Mouse (Mus musculus): Measurements from ENCODE around the gene Hbs1l.

Gene Hbs1l

DNA sequence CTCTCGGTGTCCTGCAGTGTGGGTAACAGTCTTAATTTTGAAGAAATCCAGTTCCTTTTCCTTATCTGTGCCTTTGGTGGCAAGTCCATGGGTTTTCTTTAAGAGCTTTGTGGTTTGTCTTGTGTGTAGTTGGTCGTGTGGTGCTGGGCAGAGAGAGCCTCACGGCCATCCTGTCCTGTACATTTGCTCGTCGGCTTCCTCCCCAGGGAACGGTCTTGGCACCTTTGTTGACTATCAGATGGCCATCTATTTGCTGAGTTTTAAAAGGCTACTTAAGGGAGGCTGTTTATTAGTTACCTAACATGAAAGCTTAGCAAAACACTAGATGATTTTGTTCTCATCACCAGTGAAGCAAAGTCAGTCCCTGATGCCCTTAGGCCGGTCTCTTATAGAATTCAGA lies 66.1 kb downstream of the Hbs1l start:
- no peak for DNase-seq

DNA sequence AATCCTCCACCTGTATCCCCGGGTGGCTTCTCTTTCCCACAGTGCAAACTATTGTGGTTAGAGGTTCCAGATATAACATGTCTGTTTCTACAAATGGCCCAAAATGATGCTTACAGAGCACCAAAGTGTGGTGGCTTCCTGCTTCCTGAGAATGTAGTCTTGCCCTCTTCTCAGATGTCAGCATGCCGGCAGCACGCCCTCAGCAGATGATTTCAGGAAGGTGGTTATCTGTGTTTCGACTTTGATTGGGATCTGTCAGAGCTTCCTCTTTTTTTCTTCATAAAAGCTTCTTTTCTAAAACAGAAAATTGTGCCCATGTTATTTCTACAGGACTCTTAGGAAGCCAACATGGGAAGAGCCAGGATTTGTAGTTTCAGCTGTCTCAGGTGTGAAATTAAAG lies 67.5 kb downstream of the Hbs1l start:
- DNase-seq: no peak

DNA sequence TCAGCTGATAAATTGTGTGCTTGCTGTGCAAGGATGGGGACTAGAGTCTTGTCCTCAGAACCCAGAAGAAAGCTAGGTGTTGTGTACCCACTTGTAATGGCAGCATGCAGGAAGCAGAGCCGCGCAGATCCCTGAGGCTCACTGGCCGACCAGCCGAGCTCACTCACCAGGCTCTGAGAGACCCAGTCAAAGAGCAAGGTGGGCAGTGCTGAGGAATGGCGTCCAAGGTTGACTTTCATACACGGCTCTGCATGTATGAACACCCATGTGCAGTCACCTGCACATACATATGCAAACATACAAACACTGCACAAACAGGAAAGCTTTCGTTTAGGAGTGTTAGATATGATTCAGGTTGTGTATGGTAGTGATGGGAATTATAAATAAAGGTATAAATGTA lies 69.2 kb downstream of the Hbs1l start:
- no peak for DNase-seq

DNA sequence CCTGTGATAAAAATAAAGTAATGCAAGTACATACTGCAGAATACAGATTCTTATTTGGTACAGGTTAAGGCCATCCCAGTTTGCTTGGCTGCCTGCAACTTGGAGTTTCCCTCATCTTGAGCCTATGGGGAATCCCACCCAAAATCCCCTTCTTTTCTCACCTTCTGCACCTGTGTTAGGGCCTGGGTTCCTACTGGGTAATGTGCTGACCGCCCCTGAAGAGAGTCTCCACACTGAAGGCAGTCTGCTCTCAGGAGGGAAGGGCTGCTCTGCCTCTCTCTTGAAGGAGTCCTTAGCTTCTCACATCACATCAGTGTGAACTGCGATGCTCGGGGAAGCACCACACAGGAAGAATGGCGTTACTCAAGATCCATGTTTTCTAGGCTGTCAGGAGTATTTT lies 70.1 kb downstream of the Hbs1l start:
- no peak for DNase-seq

DNA sequence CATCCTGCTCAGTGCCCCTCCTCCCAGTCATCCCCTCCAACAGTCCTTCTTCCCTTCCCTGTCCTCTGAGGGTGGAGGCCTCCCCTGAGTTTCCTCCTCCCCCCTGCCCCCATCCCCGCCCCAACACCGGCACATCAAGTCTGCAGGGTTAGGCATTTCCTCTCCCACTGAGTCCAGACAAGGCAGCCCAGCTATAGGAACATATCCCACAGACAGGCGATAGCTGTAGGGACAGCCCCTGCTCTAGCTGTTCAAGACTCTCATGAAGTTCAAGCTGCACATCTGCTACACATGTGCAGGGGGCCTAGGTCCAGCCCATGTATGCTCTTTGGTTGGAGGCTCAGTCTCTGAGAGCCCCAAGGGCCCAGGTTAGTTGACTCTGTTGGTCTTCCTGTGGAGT lies 70.7 kb downstream of the Hbs1l start:
- no peak for DNase-seq

DNA sequence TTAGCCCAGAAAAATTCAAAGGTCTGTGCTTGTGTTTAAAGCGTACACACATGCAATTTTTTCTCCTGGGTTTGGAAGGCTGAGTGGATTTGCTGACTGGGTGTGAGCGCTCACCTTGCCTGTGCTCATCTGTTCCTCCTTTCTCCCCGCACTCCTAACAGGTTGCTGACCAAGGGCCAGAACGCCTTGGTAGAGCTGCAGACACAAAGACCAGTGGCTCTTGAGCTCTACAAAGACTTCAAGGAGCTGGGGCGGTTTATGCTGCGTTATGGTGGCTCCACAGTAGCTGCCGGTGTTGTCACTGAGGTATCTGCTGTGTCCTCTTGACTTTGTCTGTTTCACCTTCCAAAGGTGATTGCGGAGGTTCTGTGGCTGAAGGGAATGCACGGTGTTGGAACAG lies 71.7 kb downstream of the Hbs1l start:
- no peak for DNase-seq

DNA sequence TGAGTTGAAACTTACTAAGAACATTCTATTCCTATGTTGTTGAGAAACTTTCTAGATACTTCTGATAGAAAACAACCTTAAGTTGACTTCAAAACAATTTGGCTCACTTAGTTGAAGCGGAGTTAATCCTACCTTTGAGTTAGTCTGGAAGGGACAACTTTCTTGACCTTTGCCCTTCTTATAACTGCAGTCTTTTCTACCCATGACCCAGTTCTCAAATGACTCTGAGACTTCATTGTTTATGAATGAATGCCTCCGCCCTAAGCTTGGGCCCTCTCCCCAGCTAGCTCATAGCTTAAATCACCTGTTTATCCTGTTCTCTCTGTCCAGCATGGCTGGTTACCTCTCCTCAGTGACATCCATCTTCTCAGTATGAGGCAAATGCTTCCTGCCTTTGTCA lies 73.8 kb downstream of the Hbs1l start:
- no peak for DNase-seq

DNA sequence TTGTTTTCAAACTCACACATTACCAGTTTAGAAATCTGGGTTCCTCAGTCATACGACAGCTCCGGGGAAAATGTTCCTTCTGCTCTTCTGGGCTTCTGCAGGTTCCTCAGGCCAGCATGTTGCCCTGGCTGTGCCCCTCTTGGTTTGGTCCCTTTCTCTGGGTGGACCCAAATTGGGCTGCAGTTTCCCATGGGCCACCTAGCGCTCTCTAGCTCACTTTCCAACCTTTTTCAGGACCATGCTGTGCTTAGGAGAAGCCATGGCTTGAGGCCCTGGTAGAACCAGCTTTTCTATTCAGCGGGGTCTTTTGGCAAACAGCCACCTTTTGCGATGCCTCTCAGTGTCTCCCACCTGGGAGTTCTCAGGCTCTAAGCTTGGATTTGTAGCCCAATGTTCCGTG lies 76.5 kb downstream of the Hbs1l start:
- DNase-seq: no peak

DNA sequence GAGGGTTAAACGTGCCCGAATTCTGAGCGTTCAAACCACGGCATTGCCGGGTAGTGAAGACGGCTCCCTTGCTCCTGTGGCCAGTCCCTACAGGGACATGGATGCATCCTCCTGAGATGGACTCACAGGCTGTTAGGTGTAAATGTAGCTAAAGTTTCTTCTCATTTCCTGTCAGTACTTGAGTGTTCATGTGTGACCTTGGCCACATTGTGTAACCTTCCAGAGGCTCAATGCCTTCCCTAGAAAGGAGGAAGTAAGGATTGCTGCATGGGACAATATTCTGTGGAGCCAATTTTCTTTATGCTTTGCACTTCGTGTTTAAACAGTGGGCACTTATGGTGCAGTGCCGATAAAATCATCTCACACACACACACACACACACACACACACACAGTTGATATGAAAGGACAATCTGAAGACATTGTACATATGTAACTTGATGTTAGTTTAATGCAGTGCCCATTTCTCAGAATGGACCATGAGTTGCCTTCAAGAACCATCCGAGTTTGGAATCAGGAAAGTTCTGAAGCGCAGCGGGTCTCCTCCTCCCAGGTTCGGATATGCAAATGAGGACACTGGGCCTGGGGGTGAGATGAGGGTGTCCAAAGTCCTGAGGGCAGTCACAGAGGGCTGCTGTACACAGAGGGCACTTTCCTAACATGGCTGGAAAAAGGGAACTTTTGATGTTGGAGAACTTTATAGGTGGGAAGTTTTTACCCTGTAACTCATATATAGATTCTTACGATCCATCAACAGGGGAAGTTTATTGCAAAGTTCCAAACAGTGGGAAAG lies 81.1 kb downstream of the Hbs1l start, which contains the start of gene Aldh8a1:
Aldh8a1 (plus strand) TSS at position 610 of the 792 bp plus-strand sequence.
- DNase-seq: no peak

DNA sequence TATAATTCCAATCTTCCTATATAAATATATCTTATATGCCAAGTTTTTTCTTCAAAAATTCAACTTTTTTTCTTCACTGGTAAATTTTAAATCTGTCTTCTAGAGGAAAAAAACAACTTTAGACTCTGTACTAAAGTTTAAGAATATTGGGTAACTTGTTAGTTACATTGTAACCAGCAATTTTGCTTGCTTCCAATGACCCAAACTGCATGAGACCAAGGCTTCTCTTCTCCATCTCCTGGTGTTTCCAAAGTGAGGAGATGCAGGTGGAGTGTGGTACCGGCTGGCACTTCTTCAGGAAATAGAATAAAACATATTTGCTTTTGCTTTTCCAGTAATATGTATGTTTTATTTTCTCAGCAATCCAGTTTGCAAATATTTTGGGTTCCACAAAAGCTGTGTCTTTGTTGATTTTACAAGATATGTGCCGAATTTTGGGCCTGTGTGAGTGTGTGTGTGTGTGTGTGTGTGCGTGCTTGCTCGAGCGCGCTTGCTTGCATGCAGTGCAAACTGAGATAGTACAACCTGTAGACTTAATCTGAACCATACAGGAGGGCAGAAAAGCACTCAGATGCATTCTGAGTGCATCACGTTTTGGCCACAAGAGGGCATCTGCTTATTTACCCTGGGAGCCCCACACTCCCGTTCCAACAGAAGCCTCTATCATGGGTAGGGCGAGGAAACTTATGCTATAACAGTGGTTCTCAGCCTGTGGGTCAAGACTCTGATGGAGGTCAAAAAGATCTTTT lies 82.6 kb downstream of the Hbs1l start:
- peak in 1 of 2 experiments; percentile 5 for DNase-seq

DNA sequence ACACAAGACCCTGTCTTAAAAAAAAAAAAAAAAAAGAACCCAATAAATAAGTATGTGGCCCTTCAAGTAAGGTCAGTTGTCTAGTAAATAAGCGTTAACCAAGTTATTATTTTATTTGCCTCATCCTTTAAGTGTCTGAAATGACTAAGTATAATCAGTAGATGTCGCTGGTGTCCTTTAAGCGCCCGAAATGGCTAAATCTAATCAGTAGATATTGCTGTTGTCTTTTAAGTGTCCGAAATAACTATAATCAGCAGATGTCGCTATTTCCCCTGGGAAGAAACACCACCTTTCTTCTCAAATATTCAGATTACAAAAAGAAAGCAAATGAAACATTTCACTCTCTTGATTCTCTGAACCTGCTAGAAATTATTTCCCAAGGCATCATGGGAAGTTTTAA lies 87.1 kb downstream of the Hbs1l start:
- peak in 1 of 2 experiments; percentile 35 for DNase-seq

DNA sequence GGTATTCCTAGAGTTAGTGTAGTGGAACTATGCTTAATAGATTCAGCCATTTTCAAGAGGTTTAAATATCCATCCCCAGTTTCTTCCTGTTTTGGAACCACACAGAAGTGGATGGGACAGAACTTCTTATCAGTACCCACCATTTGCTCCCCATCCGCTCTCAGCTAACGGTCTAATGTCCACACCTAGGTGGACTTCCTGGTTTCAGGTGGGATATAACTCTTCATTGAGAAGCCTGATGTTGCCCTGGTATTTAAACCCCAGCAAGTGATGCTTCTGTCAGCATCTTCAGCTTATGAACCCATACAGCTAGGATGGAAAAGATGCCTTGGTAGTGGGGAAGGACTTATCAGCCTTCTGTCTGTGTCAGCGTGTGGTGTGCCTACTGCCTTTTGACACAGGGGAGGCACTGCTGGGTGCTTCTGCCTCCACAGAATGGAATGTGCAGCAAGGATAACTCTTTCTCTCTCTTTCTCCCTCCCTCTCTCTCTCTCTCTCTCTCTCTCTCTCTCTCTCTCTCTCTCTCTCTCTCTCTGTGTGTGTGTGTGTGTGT lies 89.4 kb downstream of the Hbs1l start:
- no peak for DNase-seq

DNA sequence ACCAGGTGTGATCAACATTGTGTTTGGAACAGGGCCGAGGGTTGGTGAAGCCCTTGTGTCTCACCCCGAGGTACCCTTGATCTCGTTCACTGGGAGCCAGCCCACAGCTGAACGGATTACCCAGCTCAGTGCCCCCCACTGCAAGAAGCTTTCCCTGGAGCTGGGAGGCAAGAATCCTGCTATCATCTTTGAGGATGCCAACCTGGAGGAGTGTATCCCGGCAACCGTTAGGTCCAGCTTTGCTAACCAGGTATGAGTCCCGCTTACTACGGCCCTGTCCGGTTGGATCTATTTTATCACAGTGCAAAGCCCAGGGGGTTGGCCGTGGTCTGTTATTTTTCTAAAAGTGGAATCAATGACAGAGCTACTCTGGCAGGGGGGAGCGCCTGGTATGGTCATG lies 93.3 kb downstream of the Hbs1l start:
- no peak for DNase-seq

DNA sequence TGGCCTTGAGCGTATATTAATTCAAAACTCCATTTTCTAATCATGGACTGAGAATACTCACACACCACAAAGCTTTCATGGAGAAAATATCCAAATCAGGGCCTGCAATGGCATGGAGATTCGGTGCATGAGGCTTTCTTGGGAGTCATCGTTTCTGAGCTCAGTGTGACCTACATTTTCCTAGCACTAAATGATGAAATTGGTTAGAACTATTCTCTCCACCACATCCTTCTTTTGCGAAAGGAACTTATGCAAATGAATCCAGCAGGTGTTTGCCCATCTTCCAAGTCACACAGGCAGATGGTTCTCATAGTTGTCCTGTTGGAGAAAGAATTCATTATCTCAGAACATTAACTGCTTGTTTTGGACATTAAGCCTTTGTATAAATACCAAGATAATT lies 94.7 kb downstream of the Hbs1l start:
- DNase-seq: no peak

DNA sequence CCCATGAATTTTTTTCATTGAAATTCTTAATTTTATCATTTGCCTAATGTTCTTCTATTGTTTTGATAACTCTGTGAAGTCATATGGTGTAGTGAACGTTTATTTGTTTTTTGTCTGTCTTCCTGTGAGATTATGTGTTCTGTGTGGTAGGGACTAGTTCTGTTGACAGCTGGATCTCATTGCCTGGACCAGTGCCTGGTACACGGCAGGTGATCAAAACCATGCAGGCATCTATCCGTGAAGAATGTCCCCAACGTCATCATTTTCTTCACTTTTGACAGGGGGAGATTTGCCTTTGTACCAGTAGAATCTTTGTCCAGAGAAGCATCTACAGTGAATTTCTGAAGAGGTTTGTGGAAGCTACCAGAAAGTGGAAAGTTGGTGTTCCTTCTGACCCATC lies 95.5 kb downstream of the Hbs1l start:
- DNase-seq: no peak

DNA sequence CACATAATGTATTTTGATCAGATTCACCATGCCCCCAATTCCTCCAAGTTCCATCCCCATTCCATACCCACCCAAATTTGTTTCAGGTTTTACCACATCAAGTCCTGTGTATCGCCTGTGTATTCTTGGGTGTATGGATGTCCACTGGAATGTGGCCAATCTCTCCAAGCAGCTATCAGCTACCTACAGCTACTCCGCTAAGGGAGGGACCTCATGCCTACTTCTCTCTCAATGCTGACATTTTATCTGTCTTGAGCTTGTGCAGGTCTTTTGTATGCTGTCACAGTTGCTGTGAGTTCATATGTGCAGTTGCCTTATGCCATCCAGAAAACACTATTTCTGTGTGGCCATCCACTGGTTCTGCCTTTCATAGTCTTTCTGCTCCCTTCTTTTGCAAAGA lies 97.6 kb downstream of the Hbs1l start:
- no peak for DNase-seq

DNA sequence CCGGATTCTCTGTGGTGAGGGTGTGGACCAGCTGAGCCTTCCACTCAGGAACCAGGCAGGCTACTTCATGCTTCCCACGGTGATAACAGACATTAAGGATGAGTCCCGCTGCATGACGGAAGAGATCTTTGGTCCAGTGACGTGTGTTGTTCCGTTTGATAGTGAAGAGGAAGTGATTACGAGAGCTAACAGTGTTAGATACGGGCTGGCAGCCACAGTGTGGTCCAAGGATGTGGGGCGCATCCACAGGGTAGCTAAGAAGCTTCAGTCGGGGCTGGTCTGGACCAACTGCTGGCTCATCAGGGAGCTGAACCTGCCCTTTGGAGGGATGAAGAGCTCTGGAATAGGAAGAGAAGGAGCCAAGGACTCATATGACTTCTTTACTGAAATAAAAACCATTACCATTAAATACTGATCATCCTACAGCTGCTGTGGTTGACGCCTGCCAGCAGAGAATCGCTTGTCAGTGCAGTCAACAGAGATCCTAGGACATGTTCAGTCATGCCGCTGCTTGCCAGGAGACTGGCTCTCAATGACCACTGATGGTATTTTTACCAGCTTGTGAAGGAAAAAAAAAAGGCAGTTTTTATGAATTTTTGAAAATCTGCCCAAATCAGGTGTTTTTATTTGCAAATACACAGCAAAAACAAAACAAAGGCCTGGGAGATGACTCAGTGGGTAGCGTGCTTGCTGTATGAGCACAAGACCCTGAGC lies 99.8 kb downstream of the Hbs1l start:
- DNase-seq: no peak

DNA sequence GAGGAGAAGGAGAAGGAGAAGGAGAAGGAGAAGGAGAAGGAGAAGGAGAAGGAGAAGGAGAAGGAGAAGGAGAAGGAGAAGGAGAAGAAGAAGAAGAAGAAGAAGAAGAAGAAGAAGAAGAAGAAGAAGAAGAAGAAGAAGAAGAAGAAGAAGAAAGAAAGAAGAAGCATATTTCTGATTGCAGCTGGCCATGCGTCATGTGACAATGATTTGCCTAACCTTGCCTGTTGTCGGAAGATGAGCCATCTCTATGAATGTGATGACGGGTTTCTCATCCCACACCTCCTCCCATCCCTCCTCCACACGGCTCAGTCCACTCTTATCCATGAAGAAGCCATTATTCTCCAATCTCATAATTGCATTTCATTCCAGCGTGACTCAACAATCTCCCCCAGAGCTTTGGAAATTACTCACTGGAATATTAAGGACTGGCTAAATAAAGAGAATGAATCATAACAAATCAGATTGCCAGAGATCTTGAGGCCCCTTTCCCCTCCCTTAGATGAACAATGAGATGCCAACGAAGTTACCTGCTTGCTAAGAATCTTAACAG lies 103.2 kb downstream of the Hbs1l start:
- DNase-seq: peak in 1 of 2 experiments; percentile 20

DNA sequence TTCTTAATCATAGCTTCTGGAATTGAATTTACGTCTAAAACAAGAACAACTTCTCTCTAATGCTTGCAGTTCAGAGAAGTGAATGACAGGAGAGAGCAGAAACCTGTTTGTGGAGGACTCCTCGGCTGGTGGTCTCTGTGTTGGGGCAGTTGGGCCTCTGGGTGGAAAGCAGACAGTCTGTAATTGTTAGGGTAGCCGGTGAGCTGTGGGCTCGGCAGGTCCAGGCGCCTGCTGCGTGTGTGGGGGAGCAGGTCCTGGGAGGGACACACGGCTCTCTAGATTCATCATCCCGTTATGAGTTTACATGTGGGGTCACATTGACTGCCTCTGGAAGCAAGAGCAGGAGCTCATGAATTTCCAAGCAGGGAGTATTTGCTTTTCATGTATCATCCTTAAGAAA lies 103.8 kb downstream of the Hbs1l start:
- DNase-seq: no peak

DNA sequence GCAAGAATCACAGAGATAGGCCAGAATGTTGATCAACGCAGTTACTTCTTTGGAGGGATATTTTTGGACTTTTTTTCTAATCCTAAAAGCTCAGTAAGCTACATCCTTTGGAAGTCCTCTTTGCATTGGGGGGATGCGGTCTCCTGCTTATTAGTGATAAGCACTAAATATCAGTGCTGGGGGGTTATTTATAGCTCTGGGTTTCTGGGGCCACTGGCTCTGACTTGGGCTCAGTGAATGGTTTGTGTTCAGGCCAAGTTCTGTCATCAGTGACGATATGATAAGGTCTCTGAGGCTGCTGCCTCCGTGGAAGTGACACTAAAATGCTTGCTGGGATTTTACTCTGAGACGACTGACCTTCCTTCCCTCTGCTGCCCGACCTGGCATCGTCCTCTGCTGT lies 104.3 kb downstream of the Hbs1l start:
- no peak for DNase-seq

DNA sequence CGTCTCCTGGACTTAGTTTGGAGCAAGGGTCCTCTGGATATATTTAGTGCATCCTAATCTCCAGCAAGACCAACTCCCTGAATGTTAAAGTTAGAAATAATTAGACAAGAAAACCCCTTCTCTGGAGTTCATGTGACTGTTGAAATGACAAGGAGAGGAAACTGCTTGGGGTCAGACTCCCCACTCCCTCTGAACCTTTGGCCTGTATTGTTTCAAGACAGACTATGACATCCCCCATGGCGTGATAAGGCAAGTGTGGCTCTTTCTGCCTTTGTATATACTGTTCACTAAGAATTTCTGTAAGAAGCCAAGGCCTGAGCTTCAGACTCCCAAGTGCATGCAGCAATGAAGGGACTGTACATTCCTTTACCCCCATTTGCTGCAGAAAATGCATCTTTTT lies 104.7 kb downstream of the Hbs1l start:
- no peak for DNase-seq

DNA sequence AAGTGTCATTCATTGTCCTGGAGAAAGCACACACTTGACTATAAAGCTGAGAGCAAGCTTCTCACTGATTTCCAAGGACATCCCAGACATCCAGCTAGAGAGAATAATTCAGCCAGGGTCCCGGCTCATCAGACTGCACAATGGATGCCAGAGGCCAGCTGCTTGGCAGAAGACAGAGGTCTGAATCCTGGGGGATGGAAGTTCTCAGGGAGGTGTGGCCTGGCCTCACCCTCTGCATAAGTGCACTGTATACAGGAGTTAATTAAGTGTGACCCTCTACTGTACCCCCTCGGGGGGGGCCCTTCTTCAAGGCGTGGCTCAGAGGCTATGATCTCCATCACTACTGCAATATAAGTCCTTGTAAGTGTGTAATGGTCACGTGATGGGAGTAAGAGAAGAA lies 105.5 kb downstream of the Hbs1l start:
- DNase-seq: no peak

DNA sequence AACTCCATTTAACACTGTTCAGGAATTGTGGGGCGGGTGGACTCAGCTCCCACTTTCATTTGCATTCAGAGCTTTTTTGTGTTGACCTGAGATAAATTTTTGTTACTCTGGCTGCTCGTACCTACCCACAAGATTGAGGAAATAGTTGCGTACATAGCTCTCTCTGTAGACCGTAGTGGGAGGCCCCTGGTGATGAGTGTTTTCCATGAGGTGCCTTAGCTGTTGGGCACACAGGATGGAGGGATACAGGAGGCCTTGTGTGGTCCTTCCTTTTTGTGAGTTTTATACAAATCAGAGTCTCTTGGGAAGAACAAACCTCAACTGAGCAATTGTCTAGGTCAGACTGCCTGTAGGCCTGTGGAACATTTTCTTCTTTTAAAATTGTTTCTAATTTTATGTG lies 109.0 kb downstream of the Hbs1l start:
- no peak for DNase-seq
